Mouse (Mus musculus): ENCODE results near the gene Nr1h3. TPM values are rescaled to one million over a fixed set of nuclear protein-coding genes. Genes with fewer than 3 reads are reported as not detected.

Gene Nr1h3
- total and polyA plus RNA-seq, 3 experiments, result 0.27 to 0.38 TPM; not detected in 1

DNA sequence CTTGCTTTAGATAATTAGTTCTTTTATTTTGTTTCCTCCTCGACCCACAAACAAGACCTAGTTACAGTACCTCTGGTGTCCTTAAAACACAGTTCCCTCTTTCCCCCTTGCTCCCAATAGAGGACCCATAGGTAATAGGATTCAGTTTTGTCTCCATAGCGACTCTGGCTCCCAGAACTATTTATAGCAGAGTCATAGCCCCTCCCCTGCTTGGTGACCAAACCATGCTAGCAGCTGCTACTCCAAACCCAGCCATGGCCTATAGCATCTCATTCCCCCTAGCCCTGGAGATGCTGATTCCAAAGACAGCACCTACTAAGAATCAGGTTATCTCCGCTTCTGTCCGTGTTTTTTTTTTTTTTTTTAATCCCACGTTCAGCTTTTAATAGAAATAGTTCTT is 21.9 kb downstream of the Nr1h3 start:
- ATAC-seq (ENCODE audit: extremely low read depth, insufficient number of reproducible peaks, low FRiP score, poor library complexity, severe bottlenecking) (no peak), DNase-seq (ENCODE audit: low spot score) (no peak)
- no peaks in the 10 kb centered on the region for H3K27me3 ChIP-seq (ENCODE audit: insufficient read depth, low read length)
- no peak overlapping the region for H3K4me3 ChIP-seq (ENCODE audit: low read depth, low read length)
- TF ChIP-seq POLR2AphosphoS5 (IDR thresholded peaks at IDR 0.05; ENCODE audit: insufficient replicate concordance, low read depth, low read length) (no peak), GATA1 (IDR thresholded peaks at IDR 0.05; ENCODE audit: borderline replicate concordance, low read length) (no peak), GATA2 (IDR thresholded peaks at IDR 0.05; ENCODE audit: borderline replicate concordance, low read depth, low read length) (no peak)
- no peaks in the 10 kb centered on the region for H3K9me3 ChIP-seq (replicated peaks)
- H3K36me3 ChIP-seq (replicated peaks), result peaks cover 36% of the 10 kb centered on the region
- H3K4me1 ChIP-seq (ENCODE audit: insufficient read depth, low read depth, low read length), result peaks cover 32% of the 10 kb centered on the region

DNA sequence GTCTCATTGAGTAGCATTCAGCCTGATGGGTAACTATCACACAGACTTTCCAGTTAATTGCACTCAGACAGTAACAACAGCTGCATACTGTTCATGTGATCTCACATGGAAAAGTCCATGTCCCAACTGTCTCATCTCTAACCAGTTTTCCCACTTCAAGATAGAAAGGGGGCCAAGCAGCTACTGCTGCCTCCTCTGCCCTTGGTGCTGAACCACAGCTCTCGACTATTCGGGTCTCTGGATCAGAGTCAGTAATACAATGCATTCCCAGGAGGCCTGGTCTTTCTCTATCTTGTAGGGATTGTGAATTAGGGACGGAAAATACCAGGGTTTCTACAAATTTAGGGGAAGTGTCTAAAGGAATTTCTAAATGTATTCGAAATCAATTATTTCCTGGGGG is 22.8 kb downstream of the Nr1h3 start:
- Histone ChIP-seq H3K4me1 (ENCODE audit: insufficient read depth, low read depth, low read length) (peaks cover 28% of the 10 kb centered on the region), H3K27me3 (ENCODE audit: insufficient read depth, low read length) (no peaks in the 10 kb centered on the region), H3K4me3 (ENCODE audit: low read depth, low read length) (no peak overlapping the region), H3K36me3 (replicated peaks) (peaks cover 40% of the 10 kb centered on the region), H3K9me3 (replicated peaks) (no peaks in the 10 kb centered on the region)
- ATAC-seq (ENCODE audit: extremely low read depth, insufficient number of reproducible peaks, low FRiP score, poor library complexity, severe bottlenecking) (no peak), DNase-seq (ENCODE audit: low spot score) (no peak)
- TF ChIP-seq TAL1 (conservative IDR thresholded peaks at IDR 0.05; ENCODE audit: low read depth, low read length) (no peak), POLR2AphosphoS5 (IDR thresholded peaks at IDR 0.05; ENCODE audit: insufficient replicate concordance, low read depth, low read length) (no peak), CTCF (IDR thresholded peaks at IDR 0.05; ENCODE audit: low read depth, low read length) (no peak), GATA2 (IDR thresholded peaks at IDR 0.05; ENCODE audit: borderline replicate concordance, low read depth, low read length) (no peak), GATA1 (IDR thresholded peaks at IDR 0.05; ENCODE audit: borderline replicate concordance, low read length) (no peak)

- H3K36me3 ChIP-seq (replicated peaks), result peaks cover 72% of the 10 kb centered on the region
- no peak overlapping the region for H3K4me3 ChIP-seq (ENCODE audit: low read depth, low read length)
- DNase-seq (ENCODE audit: low spot score), result no peak
- no peaks in the 10 kb centered on the region for H3K27me3 ChIP-seq (ENCODE audit: insufficient read depth, low read length)
- no peak for ATAC-seq (ENCODE audit: extremely low read depth, insufficient number of reproducible peaks, low FRiP score, poor library complexity, severe bottlenecking)
- H3K9me3 ChIP-seq (replicated peaks), result no peaks in the 10 kb centered on the region
- H3K4me1 ChIP-seq (ENCODE audit: insufficient read depth, low read depth, low read length), result peaks cover 8% of the 10 kb centered on the region; the same call in 1 of the 2 replicates
- TF ChIP-seq GATA2 (IDR thresholded peaks at IDR 0.05; ENCODE audit: borderline replicate concordance, low read depth, low read length) (no peak), POLR2AphosphoS5 (IDR thresholded peaks at IDR 0.05; ENCODE audit: insufficient replicate concordance, low read depth, low read length) (no peak), GATA1 (IDR thresholded peaks at IDR 0.05; ENCODE audit: borderline replicate concordance, low read length) (no peak), CTCF (IDR thresholded peaks at IDR 0.05; ENCODE audit: low read depth, low read length) (no peak), TAL1 (conservative IDR thresholded peaks at IDR 0.05; ENCODE audit: low read depth, low read length) (no peak)
Observed at GRCm38 (mm10) chr2:91176234-91176633, 26.4 kb downstream of the Nr1h3 start.

- ATAC-seq (ENCODE audit: extremely low read depth, insufficient number of reproducible peaks, low FRiP score, poor library complexity, severe bottlenecking) (no peak), DNase-seq (ENCODE audit: low spot score) (no peak)
- Histone ChIP-seq H3K27me3 (ENCODE audit: insufficient read depth, low read length) (no peaks in the 10 kb centered on the region), H3K4me1 (ENCODE audit: insufficient read depth, low read depth, low read length) (peaks cover 1% of the 10 kb centered on the region; the same call in 1 of the 2 replicates), H3K9me3 (replicated peaks) (no peaks in the 10 kb centered on the region), H3K36me3 (replicated peaks) (peaks cover 76% of the 10 kb centered on the region), H3K4me3 (ENCODE audit: low read depth, low read length) (no peak overlapping the region)
- TF ChIP-seq TAL1 (conservative IDR thresholded peaks at IDR 0.05; ENCODE audit: low read depth, low read length) (no peak), POLR2AphosphoS5 (IDR thresholded peaks at IDR 0.05; ENCODE audit: insufficient replicate concordance, low read depth, low read length) (no peak), GATA1 (IDR thresholded peaks at IDR 0.05; ENCODE audit: borderline replicate concordance, low read length) (no peak), CTCF (IDR thresholded peaks at IDR 0.05; ENCODE audit: low read depth, low read length) (no peak), GATA2 (IDR thresholded peaks at IDR 0.05; ENCODE audit: borderline replicate concordance, low read depth, low read length) (no peak)
Observed at GRCm38 (mm10) chr2:91175490-91175889, 27.1 kb downstream of the Nr1h3 start.

DNA sequence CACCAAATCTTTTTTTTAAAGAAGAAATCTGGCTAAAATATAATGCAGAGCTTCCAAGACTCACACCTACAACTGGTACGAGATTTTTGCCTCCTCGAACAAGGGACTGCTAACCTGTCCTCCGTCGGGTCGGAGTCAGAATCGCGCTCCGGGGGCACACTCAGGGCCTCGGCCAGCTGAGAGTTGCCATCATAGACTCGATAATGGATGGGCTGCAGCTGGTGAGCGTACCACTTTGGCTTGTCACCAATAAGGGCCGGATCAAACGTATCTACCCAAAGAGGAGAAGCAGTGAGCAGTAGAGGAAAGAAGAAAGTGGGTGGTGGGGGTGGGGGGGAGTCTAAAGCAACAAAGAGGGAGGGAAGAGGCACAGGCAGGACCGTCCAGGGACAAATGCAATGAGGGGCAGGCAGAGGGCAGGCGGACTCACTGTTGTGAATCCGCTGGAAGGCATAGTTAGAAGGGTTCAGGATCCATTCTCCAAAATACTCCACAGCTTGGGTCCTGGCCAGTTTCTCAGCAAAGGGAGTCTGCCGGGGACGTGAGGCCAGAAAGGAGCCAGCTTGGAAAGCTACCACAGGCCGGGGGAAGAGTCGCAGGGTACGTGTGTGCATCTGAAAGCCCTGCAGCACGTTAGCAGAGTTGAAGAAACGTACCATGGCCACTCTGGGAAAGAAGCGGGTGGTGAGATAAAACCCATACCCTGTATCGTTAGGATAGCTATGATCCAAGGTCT is 32.9 kb downstream of the Nr1h3 start:
- Histone ChIP-seq H3K9me3 (replicated peaks) (no peaks in the 10 kb centered on the region), H3K4me1 (ENCODE audit: insufficient read depth, low read depth, low read length) (no peaks in the 10 kb centered on the region), H3K36me3 (replicated peaks) (peaks cover 87% of the 10 kb centered on the region), H3K4me3 (ENCODE audit: low read depth, low read length) (no peak overlapping the region), H3K27me3 (ENCODE audit: insufficient read depth, low read length) (no peaks in the 10 kb centered on the region)
- ATAC-seq (ENCODE audit: extremely low read depth, insufficient number of reproducible peaks, low FRiP score, poor library complexity, severe bottlenecking), result no peak
- TF ChIP-seq GATA1 (IDR thresholded peaks at IDR 0.05; ENCODE audit: borderline replicate concordance, low read length), result no peak
- no peak for DNase-seq (ENCODE audit: low spot score)

DNA sequence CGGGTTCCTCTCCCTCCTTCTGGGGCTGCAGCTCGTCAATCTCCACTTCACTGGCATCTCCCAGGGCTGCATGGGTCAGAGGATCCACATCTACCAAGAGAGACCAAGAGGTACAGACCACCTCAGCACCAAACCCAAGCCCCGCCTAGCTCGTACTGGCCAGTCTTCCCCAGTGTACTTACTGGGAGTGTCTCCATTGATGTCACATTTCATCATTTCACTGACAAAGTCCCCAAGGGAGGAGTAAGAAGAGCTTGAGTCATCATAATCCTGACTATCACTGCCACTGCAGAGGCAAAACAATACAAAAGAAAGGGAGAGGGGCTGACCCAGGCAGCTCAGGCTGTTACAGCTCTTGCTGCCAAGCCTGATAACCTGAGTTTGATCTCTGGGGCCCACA is 35.0 kb downstream of the Nr1h3 start:
- Histone ChIP-seq H3K4me3 (ENCODE audit: low read depth, low read length) (no peak overlapping the region), H3K27me3 (ENCODE audit: insufficient read depth, low read length) (no peaks in the 10 kb centered on the region), H3K36me3 (replicated peaks) (peaks cover 91% of the 10 kb centered on the region), H3K9me3 (replicated peaks) (no peaks in the 10 kb centered on the region), H3K4me1 (ENCODE audit: insufficient read depth, low read depth, low read length) (peaks cover 11% of the 10 kb centered on the region)
- TF ChIP-seq GATA2 (IDR thresholded peaks at IDR 0.05; ENCODE audit: borderline replicate concordance, low read depth, low read length), result no peak
- no peak for TF ChIP-seq TAL1 (conservative IDR thresholded peaks at IDR 0.05; ENCODE audit: low read depth, low read length)
- no peak for TF ChIP-seq CTCF (IDR thresholded peaks at IDR 0.05; ENCODE audit: low read depth, low read length)
- no peak for TF ChIP-seq GATA1 (IDR thresholded peaks at IDR 0.05; ENCODE audit: borderline replicate concordance, low read length)
- TF ChIP-seq POLR2AphosphoS5 (IDR thresholded peaks at IDR 0.05; ENCODE audit: insufficient replicate concordance, low read depth, low read length), result no peak
- ATAC-seq (ENCODE audit: extremely low read depth, insufficient number of reproducible peaks, low FRiP score, poor library complexity, severe bottlenecking), result no peak
- DNase-seq (ENCODE audit: low spot score), result no peak

All from G1E (cell line).